Mouse (Mus musculus): ENCODE measurements around the gene Phf23. TPM values are rescaled to one million over a fixed set of nuclear protein-coding genes. Genes with fewer than 3 reads are reported as not detected.

The Phf23 gene
- polyA plus RNA-seq, 1 experiment from 2014 or later: 57.7 TPM

DNA sequence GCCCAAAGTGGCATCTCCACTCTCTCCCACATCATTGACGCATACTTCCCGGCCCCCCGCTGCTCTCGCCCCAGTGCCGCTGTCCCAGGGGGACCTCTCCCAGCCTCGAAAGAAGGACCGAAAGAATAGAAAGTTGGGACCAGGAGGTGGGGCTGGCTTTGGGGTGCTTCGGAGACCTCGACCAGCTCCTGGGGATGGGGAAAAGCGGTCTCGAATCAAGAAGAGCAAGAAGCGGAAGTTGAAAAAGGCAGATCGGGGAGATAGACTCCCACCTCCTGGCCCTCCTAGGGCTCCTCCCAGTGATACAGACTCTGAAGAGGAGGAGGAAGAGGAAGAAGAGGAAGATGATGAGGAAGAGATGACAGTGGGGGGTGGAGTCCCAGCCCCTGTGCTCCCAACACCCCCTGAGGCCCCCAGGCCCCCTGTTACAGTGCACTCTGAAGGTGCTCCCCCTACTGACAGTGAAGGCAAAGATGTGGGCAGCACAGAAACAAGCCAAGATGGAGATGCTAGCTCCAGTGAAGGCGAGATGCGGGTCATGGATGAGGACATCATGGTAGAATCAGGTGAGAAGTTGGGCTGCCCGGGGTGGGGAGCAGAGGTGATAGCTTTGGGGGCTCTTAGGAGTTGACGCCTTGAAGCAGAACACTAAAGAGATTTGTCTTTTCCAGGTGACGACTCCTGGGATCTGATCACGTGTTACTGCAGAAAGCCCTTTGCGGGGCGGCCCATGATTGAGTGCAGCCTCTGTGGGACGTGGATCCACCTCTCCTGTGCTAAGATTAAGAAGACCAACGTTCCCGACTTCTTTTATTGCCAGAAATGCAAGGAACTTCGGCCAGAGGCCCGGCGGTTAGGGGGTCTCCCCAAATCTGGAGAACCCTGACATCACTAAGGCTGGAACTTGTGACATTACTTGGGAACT, 3.3 kb downstream of the Phf23 start:
- no peak overlapping the region for H3K27ac ChIP-seq (replicated peaks; ENCODE audit: low read depth, low read length)
- H3K27me3 ChIP-seq (ENCODE audit: control insufficient read depth, insufficient read depth, low read length): no peaks in the 10 kb centered on the region
- 0 out of 2 replicates have a peak overlapping the region, but pooled peaks have one; percentile 3 for H3K4me3 ChIP-seq (ENCODE audit: low read depth, low read length)
- no peaks in the 10 kb centered on the region for H3K9me3 ChIP-seq (replicated peaks; ENCODE audit: control insufficient read depth, low read length)
- H3K4me1 ChIP-seq (ENCODE audit: control insufficient read depth, insufficient read depth, low read length): no peaks in the 10 kb centered on the region; the same call in 1 of the 2 replicates
- H3K4me2 ChIP-seq (ENCODE audit: low read depth, low read length): no peak overlapping the region
- peaks cover 11% of the 10 kb centered on the region for H3K36me3 ChIP-seq (replicated peaks; ENCODE audit: control insufficient read depth, insufficient read depth, low read depth, low read length)
- 92% methylated on average over 27 of the region's 27 CpGs for WGBS
- no peak for ATAC-seq (replicated peaks; ENCODE audit: insufficient number of reproducible peaks, low FRiP score, low TSS enrichment, low read depth)
- no peak for DNase-seq (ENCODE audit: low spot score)
- H3K9ac ChIP-seq (replicated peaks; ENCODE audit: low read length): no peak overlapping the region

DNA sequence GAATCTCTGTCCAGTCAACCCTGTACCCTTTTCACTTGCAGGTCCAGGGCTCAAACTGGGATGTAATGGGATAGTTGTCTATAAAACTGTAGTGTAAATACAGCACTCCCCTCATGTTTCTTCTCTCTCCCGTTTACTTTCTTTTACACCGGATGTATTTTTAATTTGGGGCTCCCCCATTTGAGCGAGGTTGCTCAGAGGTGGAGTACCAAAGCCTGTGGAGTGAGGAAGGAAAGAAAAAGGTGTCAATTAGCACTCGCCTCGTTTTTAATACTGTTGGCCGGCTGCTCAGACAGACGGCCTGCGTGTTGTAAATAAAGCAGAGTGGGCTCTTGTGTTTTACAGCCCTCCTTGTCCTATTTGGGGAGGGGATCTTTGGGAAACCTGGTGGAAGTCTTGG, 4.1 kb downstream of the Phf23 start:
- DNase-seq (ENCODE audit: low spot score): no peak
- Histone ChIP-seq H3K4me1 (ENCODE audit: control insufficient read depth, insufficient read depth, low read length) (no peaks in the 10 kb centered on the region; the same call in 1 of the 2 replicates), H3K27ac (replicated peaks; ENCODE audit: low read depth, low read length) (no peak overlapping the region), H3K27me3 (ENCODE audit: control insufficient read depth, insufficient read depth, low read length) (no peaks in the 10 kb centered on the region), H3K4me2 (ENCODE audit: low read depth, low read length) (no peak overlapping the region), H3K36me3 (replicated peaks; ENCODE audit: control insufficient read depth, insufficient read depth, low read depth, low read length) (peaks cover 11% of the 10 kb centered on the region), H3K4me3 (ENCODE audit: low read depth, low read length) (no peak overlapping the region), H3K9ac (replicated peaks; ENCODE audit: low read length) (no peak overlapping the region), H3K9me3 (replicated peaks; ENCODE audit: control insufficient read depth, low read length) (no peaks in the 10 kb centered on the region)
- WGBS: 88% methylated on average over 8 of the region's 8 CpGs
- no peak for ATAC-seq (replicated peaks; ENCODE audit: insufficient number of reproducible peaks, low FRiP score, low TSS enrichment, low read depth)

DNA sequence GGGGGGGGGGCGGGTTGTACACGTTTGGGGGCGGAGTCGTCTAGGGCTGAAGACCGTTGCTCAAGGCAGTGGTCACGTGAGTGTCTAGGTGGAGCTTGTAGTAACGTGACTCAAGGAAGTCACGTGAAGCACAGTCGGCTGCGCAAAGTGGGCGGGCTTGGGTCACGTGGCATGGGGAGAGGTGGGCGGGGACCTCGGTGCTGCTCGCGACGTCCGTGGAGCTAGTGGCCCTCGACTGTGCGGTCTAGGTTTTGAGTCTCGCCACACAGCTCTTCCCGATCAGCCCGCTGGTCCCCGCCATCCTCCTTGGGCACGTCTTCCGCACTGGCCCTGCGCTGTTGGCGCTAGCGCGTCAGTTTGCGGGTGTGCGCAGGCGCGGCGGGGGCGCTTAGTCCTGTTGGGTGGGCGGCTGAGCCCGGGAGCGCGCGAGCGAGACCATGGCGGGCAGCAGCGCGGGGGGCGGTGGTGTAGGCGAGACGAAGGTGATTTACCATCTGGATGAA, 4.9 kb downstream of the Phf23 start, which contains the start of gene Dvl2:
Dvl2 (plus strand) TSS at position 200 of the 503 bp plus-strand sequence.
- under 1% methylated on average over 47 of the region's 48 CpGs for WGBS
- H3K36me3 ChIP-seq (replicated peaks; ENCODE audit: control insufficient read depth, insufficient read depth, low read depth, low read length): peaks cover 11% of the 10 kb centered on the region
- peak within 1 kb of the TSS; percentile 94 for H3K27ac ChIP-seq (replicated peaks; ENCODE audit: low read depth, low read length)
- peak within 1 kb of the TSS; percentile 85 for H3K4me3 ChIP-seq (ENCODE audit: low read depth, low read length)
- DNase-seq (ENCODE audit: low spot score): peak; percentile 97
- no peaks in the 10 kb centered on the region for H3K9me3 ChIP-seq (replicated peaks; ENCODE audit: control insufficient read depth, low read length)
- H3K4me2 ChIP-seq (ENCODE audit: low read depth, low read length): peak within 1 kb of the TSS; percentile 47
- H3K4me1 ChIP-seq (ENCODE audit: control insufficient read depth, insufficient read depth, low read length): no peaks in the 10 kb centered on the region; the same call in 1 of the 2 replicates
- H3K9ac ChIP-seq (replicated peaks; ENCODE audit: low read length): peak within 1 kb of the TSS; percentile 83
- peak; percentile 45; the same call in 1 of the 2 replicates for ATAC-seq (replicated peaks; ENCODE audit: insufficient number of reproducible peaks, low FRiP score, low TSS enrichment, low read depth)
- no peaks in the 10 kb centered on the region for H3K27me3 ChIP-seq (ENCODE audit: control insufficient read depth, insufficient read depth, low read length)

DNA sequence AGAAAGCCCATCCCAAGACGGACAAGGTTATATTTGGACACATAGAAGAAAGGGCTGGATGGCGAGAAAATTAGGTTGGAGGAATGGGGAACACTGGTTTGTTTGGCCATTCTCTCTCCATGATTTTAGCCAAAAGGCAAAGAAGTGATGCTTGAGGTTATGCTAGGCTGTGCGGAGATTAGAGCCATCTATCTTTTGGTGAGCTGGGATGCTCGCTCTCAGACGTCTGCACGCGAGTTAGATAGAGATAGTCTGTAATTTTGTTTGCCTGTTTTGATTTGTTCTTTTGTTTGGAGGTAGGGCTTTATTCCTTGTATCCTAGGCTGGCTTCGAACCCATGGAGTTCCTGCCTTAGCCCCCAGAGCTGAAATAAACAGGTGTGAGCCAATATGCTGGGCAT, 5.6 kb downstream of the Phf23 start:
- Histone ChIP-seq H3K4me2 (ENCODE audit: low read depth, low read length) (peak overlapping the region; percentile 47), H3K4me1 (ENCODE audit: control insufficient read depth, insufficient read depth, low read length) (no peaks in the 10 kb centered on the region; the same call in 1 of the 2 replicates), H3K4me3 (ENCODE audit: low read depth, low read length) (peak overlapping the region; percentile 85), H3K27ac (replicated peaks; ENCODE audit: low read depth, low read length) (peak overlapping the region; percentile 94; the same call in 1 of the 2 replicates), H3K9ac (replicated peaks; ENCODE audit: low read length) (peak overlapping the region; percentile 83), H3K9me3 (replicated peaks; ENCODE audit: control insufficient read depth, low read length) (no peaks in the 10 kb centered on the region), H3K36me3 (replicated peaks; ENCODE audit: control insufficient read depth, insufficient read depth, low read depth, low read length) (peaks cover 14% of the 10 kb centered on the region), H3K27me3 (ENCODE audit: control insufficient read depth, insufficient read depth, low read length) (no peaks in the 10 kb centered on the region)
- ATAC-seq (replicated peaks; ENCODE audit: insufficient number of reproducible peaks, low FRiP score, low TSS enrichment, low read depth) (no peak), DNase-seq (ENCODE audit: low spot score) (no peak)
- WGBS: 14% methylated on average over 8 of the region's 8 CpGs

DNA sequence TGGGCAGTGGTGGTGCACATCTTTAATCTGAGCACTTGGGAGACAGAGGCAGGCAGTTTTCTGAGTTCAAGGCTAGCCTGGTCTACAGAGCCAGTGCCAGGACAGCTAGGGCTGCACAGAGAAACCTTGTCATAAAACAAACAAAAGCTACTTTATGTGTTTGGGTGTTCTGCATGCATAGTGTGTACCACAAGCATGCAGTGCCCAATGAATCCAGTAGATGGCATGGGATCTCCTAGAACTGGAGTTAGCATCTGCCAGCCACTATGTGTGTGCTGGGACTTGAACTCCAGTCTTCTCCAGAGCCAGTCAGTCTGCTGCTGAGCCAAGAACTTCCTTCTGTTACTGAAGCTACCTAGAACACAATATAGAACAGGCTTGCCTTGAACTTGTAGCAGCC, 6.3 kb downstream of the Phf23 start:
- Histone ChIP-seq H3K9me3 (replicated peaks; ENCODE audit: control insufficient read depth, low read length) (no peaks in the 10 kb centered on the region), H3K27ac (replicated peaks; ENCODE audit: low read depth, low read length) (no peak overlapping the region), H3K4me2 (ENCODE audit: low read depth, low read length) (peak overlapping the region; percentile 47), H3K4me3 (ENCODE audit: low read depth, low read length) (peak overlapping the region; percentile 85), H3K27me3 (ENCODE audit: control insufficient read depth, insufficient read depth, low read length) (no peaks in the 10 kb centered on the region), H3K4me1 (ENCODE audit: control insufficient read depth, insufficient read depth, low read length) (no peaks in the 10 kb centered on the region; the same call in 1 of the 2 replicates), H3K36me3 (replicated peaks; ENCODE audit: control insufficient read depth, insufficient read depth, low read depth, low read length) (peaks cover 20% of the 10 kb centered on the region), H3K9ac (replicated peaks; ENCODE audit: low read length) (no peak overlapping the region)
- ATAC-seq (replicated peaks; ENCODE audit: insufficient number of reproducible peaks, low FRiP score, low TSS enrichment, low read depth): no peak
- DNase-seq (ENCODE audit: low spot score): peak; percentile 52

DNA sequence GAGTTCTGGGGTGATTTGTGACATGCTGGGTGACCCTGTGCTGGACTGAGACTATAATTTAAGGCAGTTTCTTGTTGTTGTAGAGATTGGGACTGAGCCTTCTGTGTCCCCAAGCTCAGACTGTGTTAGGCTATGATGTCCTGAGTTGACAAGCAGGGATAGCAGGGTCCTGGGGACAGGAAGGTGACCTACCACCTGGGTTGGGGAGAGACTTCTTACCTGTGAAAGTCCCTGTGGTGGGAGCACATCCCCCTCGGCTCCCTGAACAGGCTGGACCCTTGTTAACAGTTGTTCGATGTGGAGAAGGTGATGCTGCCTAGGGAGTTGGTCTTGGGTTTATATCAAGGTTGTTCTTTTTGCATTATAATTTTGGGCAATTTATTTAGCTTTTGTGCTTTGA, 6.9 kb downstream of the Phf23 start:
- H3K4me1 ChIP-seq (ENCODE audit: control insufficient read depth, insufficient read depth, low read length): no peaks in the 10 kb centered on the region; the same call in 1 of the 2 replicates
- H3K9me3 ChIP-seq (replicated peaks; ENCODE audit: control insufficient read depth, low read length): no peaks in the 10 kb centered on the region
- H3K4me2 ChIP-seq (ENCODE audit: low read depth, low read length): peak overlapping the region; percentile 47
- H3K27ac ChIP-seq (replicated peaks; ENCODE audit: low read depth, low read length): no peak overlapping the region
- no peak overlapping the region for H3K9ac ChIP-seq (replicated peaks; ENCODE audit: low read length)
- H3K4me3 ChIP-seq (ENCODE audit: low read depth, low read length): no peak overlapping the region; the same call in 1 of the 2 replicates
- H3K27me3 ChIP-seq (ENCODE audit: control insufficient read depth, insufficient read depth, low read length): no peaks in the 10 kb centered on the region
- WGBS: 83% methylated on average over 2 of the region's 2 CpGs
- DNase-seq (ENCODE audit: low spot score) (no peak), ATAC-seq (replicated peaks; ENCODE audit: insufficient number of reproducible peaks, low FRiP score, low TSS enrichment, low read depth) (no peak)
- H3K36me3 ChIP-seq (replicated peaks; ENCODE audit: control insufficient read depth, insufficient read depth, low read depth, low read length): peaks cover 20% of the 10 kb centered on the region

DNA sequence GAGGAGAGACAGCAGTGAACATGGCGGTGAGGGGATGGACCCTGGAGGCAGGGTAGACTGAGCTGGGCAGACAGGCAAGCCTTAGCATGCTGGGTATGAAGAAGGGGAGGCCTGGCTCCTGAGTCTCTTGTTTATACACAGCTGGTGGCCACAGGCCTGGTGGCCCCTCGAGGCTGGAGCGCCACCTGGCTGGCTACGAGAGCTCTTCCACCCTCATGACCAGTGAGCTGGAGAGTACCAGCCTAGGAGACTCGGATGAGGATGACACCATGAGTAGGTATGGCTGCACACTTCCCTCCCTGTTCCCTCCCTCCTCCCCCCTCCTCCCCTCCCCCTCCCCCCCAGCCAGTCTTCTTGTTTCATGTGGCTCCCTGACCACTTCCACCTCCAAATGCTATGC, 9.9 kb downstream of the Phf23 start:
- WGBS: 69% methylated on average over 5 of the region's 5 CpGs
- no peaks in the 10 kb centered on the region for H3K4me1 ChIP-seq (ENCODE audit: control insufficient read depth, insufficient read depth, low read length)
- ATAC-seq (replicated peaks; ENCODE audit: insufficient number of reproducible peaks, low FRiP score, low TSS enrichment, low read depth) (no peak), DNase-seq (ENCODE audit: low spot score) (no peak)
- H3K27me3 ChIP-seq (ENCODE audit: control insufficient read depth, insufficient read depth, low read length): no peaks in the 10 kb centered on the region
- no peak overlapping the region for H3K27ac ChIP-seq (replicated peaks; ENCODE audit: low read depth, low read length)
- no peak overlapping the region for H3K4me2 ChIP-seq (ENCODE audit: low read depth, low read length)
- H3K36me3 ChIP-seq (replicated peaks; ENCODE audit: control insufficient read depth, insufficient read depth, low read depth, low read length): peaks cover 17% of the 10 kb centered on the region
- H3K9me3 ChIP-seq (replicated peaks; ENCODE audit: control insufficient read depth, low read length): no peaks in the 10 kb centered on the region
- H3K4me3 ChIP-seq (ENCODE audit: low read depth, low read length): no peak overlapping the region
- H3K9ac ChIP-seq (replicated peaks; ENCODE audit: low read length): no peak overlapping the region

DNA sequence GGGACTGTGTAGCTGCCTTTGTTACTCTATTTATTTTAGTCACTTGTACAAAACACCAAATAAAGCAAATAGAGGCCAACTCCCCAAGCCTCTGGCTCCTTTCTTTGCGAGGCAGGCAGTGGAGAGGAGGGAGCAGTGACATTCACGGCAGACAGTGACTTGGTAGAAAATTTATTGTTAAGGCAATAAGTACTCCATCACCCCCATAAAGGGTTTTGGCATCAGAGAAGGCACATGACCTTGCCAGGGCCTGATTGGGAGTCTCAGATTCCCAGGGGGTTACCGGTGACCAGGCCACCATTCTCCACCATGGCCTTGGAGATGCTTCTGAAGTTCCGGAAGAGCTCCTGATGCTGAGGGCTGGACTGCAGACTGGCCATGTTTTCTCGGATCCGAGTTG, 14.5 kb downstream of the Phf23 start:
- H3K27me3 ChIP-seq (ENCODE audit: control insufficient read depth, insufficient read depth, low read length): no peaks in the 10 kb centered on the region
- peaks cover 23% of the 10 kb centered on the region for H3K36me3 ChIP-seq (replicated peaks; ENCODE audit: control insufficient read depth, insufficient read depth, low read depth, low read length)
- H3K9me3 ChIP-seq (replicated peaks; ENCODE audit: control insufficient read depth, low read length): no peaks in the 10 kb centered on the region
- no peak overlapping the region for H3K4me3 ChIP-seq (ENCODE audit: low read depth, low read length)
- H3K9ac ChIP-seq (replicated peaks; ENCODE audit: low read length): no peak overlapping the region
- no peak for DNase-seq (ENCODE audit: low spot score)
- H3K4me2 ChIP-seq (ENCODE audit: low read depth, low read length): no peak overlapping the region
- H3K4me1 ChIP-seq (ENCODE audit: control insufficient read depth, insufficient read depth, low read length): peaks cover 4% of the 10 kb centered on the region; the same call in 1 of the 2 replicates
- no peak overlapping the region for H3K27ac ChIP-seq (replicated peaks; ENCODE audit: low read depth, low read length)
- WGBS: 90% methylated on average over 6 of the region's 6 CpGs
- ATAC-seq (replicated peaks; ENCODE audit: insufficient number of reproducible peaks, low FRiP score, low TSS enrichment, low read depth): no peak

Data from embryonic facial prominence, embryonic 11.5 days (tissue).